Mouse (Mus musculus): ENCODE measurements at regions not wholly inside any gene's neighbourhood (a gene's known extent, or its start where the extent isn't known, plus 50 kb on each side); places are given as distances from the start of the nearest gene placed in this dataset.

- H3K4me1 ChIP-seq (ENCODE audit: control insufficient read depth, insufficient read depth, insufficient read length): no peaks in the 10 kb centered on the region
- no peak overlapping the region for H3K27ac ChIP-seq (ENCODE audit: insufficient read depth, low read length)
- H3K36me3 ChIP-seq (ENCODE audit: control insufficient read depth, insufficient read depth, low read length): no peaks in the 10 kb centered on the region
- WGBS: 68% methylated on average over 6 of the region's 6 CpGs
- no peak overlapping the region for H3K4me3 ChIP-seq (ENCODE audit: extremely low read depth, insufficient read depth, insufficient read length)
- H3K27me3 ChIP-seq (ENCODE audit: control insufficient read depth, insufficient read depth, low read length): no peaks in the 10 kb centered on the region
- TF ChIP-seq POLR2A (IDR thresholded peaks at IDR 0.05; ENCODE audit: low read depth, low read length) (no peak), CTCF (IDR thresholded peaks at IDR 0.05; ENCODE audit: extremely low read depth, insufficient read depth, insufficient read length, insufficient replicate concordance) (no peak)
- no peak for DNase-seq (ENCODE audit: low read depth in 1 of 2, low spot score in 2 of 2)
Observed at GRCm38 (mm10) chr4:125391269-125391668, 99.2 kb upstream of the Grik3 start.

DNA sequence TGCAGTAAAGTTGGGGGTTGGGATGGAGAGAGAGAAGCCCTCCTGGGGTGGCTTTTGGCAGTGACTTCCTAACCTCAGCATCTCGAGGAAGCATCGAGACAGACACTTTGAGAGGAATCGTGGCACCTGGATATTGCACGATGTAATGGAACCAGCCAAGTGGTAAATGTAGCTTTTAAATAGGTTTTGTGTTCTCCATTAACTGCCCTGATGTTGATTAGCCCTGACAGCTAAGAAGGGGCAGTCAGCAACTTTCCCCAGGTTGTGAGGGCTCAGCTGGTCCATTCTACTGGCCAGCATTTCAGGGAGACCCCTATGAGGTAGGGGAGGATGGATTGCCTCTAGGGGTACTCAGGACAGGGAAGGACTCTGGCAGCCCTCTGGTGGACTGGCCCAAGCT, 104.7 kb upstream of the Grik3 start:
- Histone ChIP-seq H3K4me3 (ENCODE audit: extremely low read depth, insufficient read depth, insufficient read length) (no peak overlapping the region), H3K27me3 (ENCODE audit: control insufficient read depth, insufficient read depth, low read length) (no peaks in the 10 kb centered on the region), H3K4me1 (ENCODE audit: control insufficient read depth, insufficient read depth, insufficient read length) (no peaks in the 10 kb centered on the region), H3K36me3 (ENCODE audit: control insufficient read depth, insufficient read depth, low read length) (no peaks in the 10 kb centered on the region), H3K27ac (ENCODE audit: insufficient read depth, low read length) (no peak overlapping the region)
- 74% methylated on average over 4 of the region's 4 CpGs for WGBS
- TF ChIP-seq POLR2A (IDR thresholded peaks at IDR 0.05; ENCODE audit: low read depth, low read length) (no peak), CTCF (IDR thresholded peaks at IDR 0.05; ENCODE audit: extremely low read depth, insufficient read depth, insufficient read length, insufficient replicate concordance) (no peak)
- DNase-seq (ENCODE audit: low read depth in 1 of 2, low spot score in 2 of 2): no peak

GRCm38 (mm10) chr4:125364011-125364410, 126.5 kb upstream of the Grik3 start:
- no peak for TF ChIP-seq CTCF (IDR thresholded peaks at IDR 0.05; ENCODE audit: extremely low read depth, insufficient read depth, insufficient read length, insufficient replicate concordance)
- TF ChIP-seq POLR2A (IDR thresholded peaks at IDR 0.05; ENCODE audit: low read depth, low read length): no peak
- Histone ChIP-seq H3K36me3 (ENCODE audit: control insufficient read depth, insufficient read depth, low read length) (no peaks in the 10 kb centered on the region), H3K27me3 (ENCODE audit: control insufficient read depth, insufficient read depth, low read length) (no peaks in the 10 kb centered on the region), H3K4me1 (ENCODE audit: control insufficient read depth, insufficient read depth, insufficient read length) (no peaks in the 10 kb centered on the region), H3K27ac (ENCODE audit: insufficient read depth, low read length) (no peak overlapping the region), H3K4me3 (ENCODE audit: extremely low read depth, insufficient read depth, insufficient read length) (no peak overlapping the region)
- 74% methylated on average over 9 of the region's 9 CpGs for WGBS
- DNase-seq (ENCODE audit: low read depth in 1 of 2, low spot score in 2 of 2): no peak

GRCm38 (mm10) chr4:125361611-125362520, 128.6 kb upstream of the Grik3 start:
- TF ChIP-seq POLR2A (IDR thresholded peaks at IDR 0.05; ENCODE audit: low read depth, low read length): no peak
- TF ChIP-seq CTCF (IDR thresholded peaks at IDR 0.05; ENCODE audit: extremely low read depth, insufficient read depth, insufficient read length, insufficient replicate concordance): no peak

DNA sequence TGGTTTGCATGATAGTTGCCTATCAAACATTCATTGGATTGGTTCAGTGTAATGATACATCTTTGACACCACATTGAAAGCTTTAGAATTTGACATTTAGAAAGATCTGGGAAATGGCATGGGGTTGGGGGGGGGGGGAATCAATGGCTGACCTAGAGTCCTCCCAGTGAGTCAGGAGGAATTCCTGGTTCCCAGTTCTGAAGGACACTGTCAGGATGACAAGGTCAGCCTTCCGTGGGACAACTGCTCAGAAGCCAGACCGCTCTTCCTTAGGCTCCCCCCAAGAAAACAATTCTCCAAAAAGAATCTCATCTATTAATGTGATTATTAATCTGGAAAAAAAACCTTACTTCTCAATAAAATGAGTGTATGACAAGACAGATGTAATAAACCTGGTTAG, 132.1 kb upstream of the Grik3 start:
- Histone ChIP-seq H3K36me3 (ENCODE audit: control insufficient read depth, insufficient read depth, low read length) (no peaks in the 10 kb centered on the region), H3K27me3 (ENCODE audit: control insufficient read depth, insufficient read depth, low read length) (no peaks in the 10 kb centered on the region), H3K27ac (ENCODE audit: insufficient read depth, low read length) (no peak overlapping the region), H3K4me3 (ENCODE audit: extremely low read depth, insufficient read depth, insufficient read length) (no peak overlapping the region), H3K4me1 (ENCODE audit: control insufficient read depth, insufficient read depth, insufficient read length) (no peaks in the 10 kb centered on the region)
- no peak for TF ChIP-seq CTCF (IDR thresholded peaks at IDR 0.05; ENCODE audit: extremely low read depth, insufficient read depth, insufficient read length, insufficient replicate concordance)
- no peak for TF ChIP-seq POLR2A (IDR thresholded peaks at IDR 0.05; ENCODE audit: low read depth, low read length)
- 88% methylated on average over 2 of the region's 2 CpGs for WGBS
- no peak for DNase-seq (ENCODE audit: low read depth in 1 of 2, low spot score in 2 of 2)

More at GRCm38 (mm10) chr4:125361611-125362520, 128.6 kb upstream of the Grik3 start:
- DNase-seq (ENCODE audit: low read depth in 1 of 2, low spot score in 2 of 2): no peak
- Histone ChIP-seq H3K27ac (ENCODE audit: insufficient read depth, low read length) (no peak overlapping the region), H3K4me3 (ENCODE audit: extremely low read depth, insufficient read depth, insufficient read length) (no peak overlapping the region), H3K4me1 (ENCODE audit: control insufficient read depth, insufficient read depth, insufficient read length) (no peaks in the 10 kb centered on the region), H3K36me3 (ENCODE audit: control insufficient read depth, insufficient read depth, low read length) (no peaks in the 10 kb centered on the region), H3K27me3 (ENCODE audit: control insufficient read depth, insufficient read depth, low read length) (no peaks in the 10 kb centered on the region)
- WGBS: 50% methylated on average over 18 of the region's 18 CpGs

DNA sequence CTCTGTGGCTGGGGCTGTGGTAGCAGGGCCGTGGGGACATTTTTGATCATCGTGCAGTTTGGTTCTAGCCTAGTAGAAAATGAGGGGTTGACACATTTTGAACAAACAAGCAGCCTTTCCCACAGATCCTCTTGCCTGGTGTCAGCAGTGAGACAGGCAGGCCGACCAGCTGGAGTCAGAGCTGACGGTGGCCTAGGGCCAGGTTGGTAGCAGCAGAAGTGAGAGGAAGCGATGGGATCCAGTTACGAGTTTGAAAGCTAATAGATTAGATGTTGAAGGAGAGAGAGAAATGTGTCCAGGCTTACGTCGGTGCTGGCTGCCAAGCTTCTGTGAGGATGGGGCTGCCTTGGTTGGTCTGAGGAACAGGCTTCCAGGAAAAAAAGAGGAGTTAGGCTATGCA, 134.1 kb upstream of the Grik3 start:
- no peaks in the 10 kb centered on the region for H3K27me3 ChIP-seq (ENCODE audit: control insufficient read depth, insufficient read depth, low read length)
- H3K27ac ChIP-seq (ENCODE audit: insufficient read depth, low read length): no peak overlapping the region
- no peak overlapping the region for H3K4me3 ChIP-seq (ENCODE audit: extremely low read depth, insufficient read depth, insufficient read length)
- no peak for DNase-seq (ENCODE audit: low read depth in 1 of 2, low spot score in 2 of 2)
- H3K36me3 ChIP-seq (ENCODE audit: control insufficient read depth, insufficient read depth, low read length): no peaks in the 10 kb centered on the region
- H3K4me1 ChIP-seq (ENCODE audit: control insufficient read depth, insufficient read depth, insufficient read length): no peaks in the 10 kb centered on the region
- TF ChIP-seq CTCF (IDR thresholded peaks at IDR 0.05; ENCODE audit: extremely low read depth, insufficient read depth, insufficient read length, insufficient replicate concordance): no peak
- TF ChIP-seq POLR2A (IDR thresholded peaks at IDR 0.05; ENCODE audit: low read depth, low read length): no peak
- 56% methylated on average over 8 of the region's 8 CpGs for WGBS

GRCm38 (mm10) chr4:125354742-125355141, 135.8 kb upstream of the Grik3 start:
- Histone ChIP-seq H3K4me1 (ENCODE audit: control insufficient read depth, insufficient read depth, insufficient read length) (no peaks in the 10 kb centered on the region), H3K4me3 (ENCODE audit: extremely low read depth, insufficient read depth, insufficient read length) (no peak overlapping the region), H3K27ac (ENCODE audit: insufficient read depth, low read length) (no peak overlapping the region), H3K27me3 (ENCODE audit: control insufficient read depth, insufficient read depth, low read length) (no peaks in the 10 kb centered on the region), H3K36me3 (ENCODE audit: control insufficient read depth, insufficient read depth, low read length) (no peaks in the 10 kb centered on the region)
- WGBS: 78% methylated on average over 3 of the region's 3 CpGs
- TF ChIP-seq CTCF (IDR thresholded peaks at IDR 0.05; ENCODE audit: extremely low read depth, insufficient read depth, insufficient read length, insufficient replicate concordance) (no peak), POLR2A (IDR thresholded peaks at IDR 0.05; ENCODE audit: low read depth, low read length) (no peak)
- DNase-seq (ENCODE audit: low read depth in 1 of 2, low spot score in 2 of 2): no peak

Measured in spleen, adult 2 months (tissue).